Mouse (Mus musculus): ENCODE results near the gene Trim10. TPM values are rescaled to one million over a fixed set of nuclear protein-coding genes. Genes with fewer than 3 reads are reported as not detected.

Gene Trim10
- polyA plus RNA-seq, 2 experiments, result 0.91 to 2.7 TPM

DNA sequence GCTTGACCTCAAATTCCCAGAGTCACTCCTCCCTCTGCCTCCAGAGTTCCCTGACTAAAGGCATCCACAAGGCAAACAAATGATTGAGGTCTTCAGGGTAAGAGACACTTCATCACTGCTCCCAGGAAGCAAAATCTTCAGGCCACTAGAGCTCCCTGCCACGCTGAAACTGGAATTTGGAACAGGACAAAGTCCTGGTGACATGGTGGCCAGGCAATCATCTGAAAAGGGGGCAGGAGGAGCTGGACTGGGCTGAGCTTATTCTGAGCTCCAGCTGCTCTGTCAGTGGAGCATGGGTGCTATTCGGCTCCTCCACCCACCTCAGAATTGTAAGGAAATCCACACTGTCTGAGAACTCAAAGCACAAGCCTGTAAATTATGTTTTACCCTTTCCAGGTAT lies 42.7 kb downstream of the Trim10 start:
- WGBS, result 65% methylated on average over 2 of the region's 2 CpGs
- no peaks in the 10 kb centered on the region for H3K36me3 ChIP-seq (ENCODE audit: control insufficient read depth, insufficient read depth, low read length)
- TF ChIP-seq POLR2A (IDR thresholded peaks at IDR 0.05; ENCODE audit: borderline replicate concordance, extremely low read depth, insufficient read depth, insufficient read length), result no peak

DNA sequence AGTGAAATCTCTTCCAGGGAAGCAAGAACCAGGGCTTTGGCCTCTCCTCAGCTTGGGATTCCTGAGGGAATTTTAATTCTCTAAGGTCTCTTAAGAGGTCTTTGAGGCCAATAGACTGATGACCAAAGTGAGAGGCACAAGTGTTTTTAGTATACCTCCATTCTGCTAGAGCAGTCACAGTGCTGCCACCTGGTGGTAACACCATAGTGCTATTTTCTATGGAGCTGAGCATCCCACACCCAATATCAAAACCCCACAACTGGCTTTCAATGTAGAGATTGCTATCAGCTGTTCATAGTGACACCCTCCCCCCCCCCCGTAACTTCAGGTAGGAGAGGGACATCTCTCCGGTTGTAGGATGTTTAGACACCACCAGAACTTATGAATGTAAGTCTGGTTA lies 44.7 kb downstream of the Trim10 start:
- ATAC-seq (ENCODE audit: low FRiP score, low read depth) (no peak), DNase-seq (ENCODE audit: low spot score) (peak; percentile 83)
- Histone ChIP-seq H3K9me3 (ENCODE audit: control insufficient read depth, low read length) (no peaks in the 10 kb centered on the region), H3K27ac (replicated peaks; ENCODE audit: low read depth, low read length) (no peak overlapping the region), H3K4me1 (ENCODE audit: control insufficient read depth, insufficient read depth, low read length) (no peaks in the 10 kb centered on the region), H3K9ac (ENCODE audit: low read depth, low read length, severe bottlenecking) (no peak overlapping the region), H3K36me3 (ENCODE audit: control insufficient read depth, insufficient read depth, low read length) (no peaks in the 10 kb centered on the region), H3K4me3 (replicated peaks; ENCODE audit: low read length) (no peak overlapping the region), H3K27me3 (ENCODE audit: control insufficient read depth, insufficient read depth, low read length) (no peaks in the 10 kb centered on the region), H3K4me2 (replicated peaks; ENCODE audit: low read depth, low read length, severe bottlenecking) (no peak overlapping the region)
- 15% methylated on average over 2 of the region's 2 CpGs for WGBS
- TF ChIP-seq POLR2A (IDR thresholded peaks at IDR 0.05; ENCODE audit: borderline replicate concordance, extremely low read depth, insufficient read depth, insufficient read length), result no peak

More for the DNA sequence above, 42.7 kb downstream of the Trim10 start:
- Histone ChIP-seq H3K4me1 (ENCODE audit: control insufficient read depth, insufficient read depth, low read length) (no peaks in the 10 kb centered on the region), H3K9me3 (ENCODE audit: control insufficient read depth, low read length) (no peaks in the 10 kb centered on the region), H3K27me3 (ENCODE audit: control insufficient read depth, insufficient read depth, low read length) (no peaks in the 10 kb centered on the region), H3K27ac (replicated peaks; ENCODE audit: low read depth, low read length) (no peak overlapping the region), H3K4me2 (replicated peaks; ENCODE audit: low read depth, low read length, severe bottlenecking) (no peak overlapping the region), H3K4me3 (replicated peaks; ENCODE audit: low read length) (no peak overlapping the region), H3K9ac (ENCODE audit: low read depth, low read length, severe bottlenecking) (no peak overlapping the region)
- DNase-seq (ENCODE audit: low spot score) (no peak), ATAC-seq (ENCODE audit: low FRiP score, low read depth) (no peak)

DNA sequence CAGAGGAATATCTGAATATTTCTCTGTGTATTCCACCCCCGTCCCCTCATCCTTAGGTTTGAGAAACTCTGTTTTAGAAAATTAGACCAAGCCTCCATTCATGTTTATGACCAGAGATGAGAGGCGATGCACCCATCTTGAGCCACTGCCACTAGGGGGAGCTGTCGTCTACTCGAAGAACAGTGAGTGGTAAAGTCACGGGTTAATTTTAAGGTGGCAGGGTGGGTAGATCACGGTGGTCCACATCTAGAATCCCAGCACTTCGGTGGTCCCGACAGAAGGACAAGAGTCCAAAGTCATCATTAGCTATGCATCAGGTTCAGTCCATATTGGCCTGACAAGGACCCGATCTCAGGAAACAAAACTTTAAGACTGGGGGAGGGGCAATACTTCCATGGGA lies 45.7 kb downstream of the Trim10 start:
- Histone ChIP-seq H3K4me1 (ENCODE audit: control insufficient read depth, insufficient read depth, low read length) (no peaks in the 10 kb centered on the region), H3K4me2 (replicated peaks; ENCODE audit: low read depth, low read length, severe bottlenecking) (no peak overlapping the region), H3K4me3 (replicated peaks; ENCODE audit: low read length) (no peak overlapping the region), H3K9ac (ENCODE audit: low read depth, low read length, severe bottlenecking) (no peak overlapping the region), H3K27ac (replicated peaks; ENCODE audit: low read depth, low read length) (no peak overlapping the region), H3K36me3 (ENCODE audit: control insufficient read depth, insufficient read depth, low read length) (no peaks in the 10 kb centered on the region), H3K27me3 (ENCODE audit: control insufficient read depth, insufficient read depth, low read length) (no peaks in the 10 kb centered on the region), H3K9me3 (ENCODE audit: control insufficient read depth, low read length) (no peaks in the 10 kb centered on the region)
- 14% methylated on average over 9 of the region's 9 CpGs for WGBS
- ATAC-seq (ENCODE audit: low FRiP score, low read depth) (no peak), DNase-seq (ENCODE audit: low spot score) (peak; percentile 32)
- no peak for TF ChIP-seq POLR2A (IDR thresholded peaks at IDR 0.05; ENCODE audit: borderline replicate concordance, extremely low read depth, insufficient read depth, insufficient read length)

DNA sequence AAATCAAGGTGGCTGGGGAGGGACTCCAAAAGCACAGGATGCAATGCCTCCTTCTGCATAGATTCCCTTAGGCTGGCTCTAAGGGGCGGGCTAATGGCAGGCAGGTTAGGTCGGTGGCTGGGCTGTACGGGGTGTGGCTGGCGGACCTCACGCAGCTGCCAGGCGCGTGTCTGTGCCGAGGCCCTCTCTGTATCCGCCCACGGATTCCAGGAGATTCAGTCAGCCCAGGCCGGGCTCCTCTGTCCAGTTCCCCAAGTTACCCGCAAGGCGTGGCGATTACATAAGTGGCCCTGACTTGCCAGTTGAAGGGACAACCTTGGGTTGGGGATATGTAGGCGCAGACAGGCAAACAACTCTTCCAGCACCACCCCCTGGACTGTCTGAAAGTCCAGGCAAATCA lies 50.9 kb downstream of the Trim10 start:
- no peaks in the 10 kb centered on the region for H3K4me1 ChIP-seq (ENCODE audit: control insufficient read depth, insufficient read depth, low read length)
- no peak for TF ChIP-seq POLR2A (IDR thresholded peaks at IDR 0.05; ENCODE audit: borderline replicate concordance, extremely low read depth, insufficient read depth, insufficient read length)
- 49% methylated on average over 13 of the region's 15 CpGs for WGBS

DNA sequence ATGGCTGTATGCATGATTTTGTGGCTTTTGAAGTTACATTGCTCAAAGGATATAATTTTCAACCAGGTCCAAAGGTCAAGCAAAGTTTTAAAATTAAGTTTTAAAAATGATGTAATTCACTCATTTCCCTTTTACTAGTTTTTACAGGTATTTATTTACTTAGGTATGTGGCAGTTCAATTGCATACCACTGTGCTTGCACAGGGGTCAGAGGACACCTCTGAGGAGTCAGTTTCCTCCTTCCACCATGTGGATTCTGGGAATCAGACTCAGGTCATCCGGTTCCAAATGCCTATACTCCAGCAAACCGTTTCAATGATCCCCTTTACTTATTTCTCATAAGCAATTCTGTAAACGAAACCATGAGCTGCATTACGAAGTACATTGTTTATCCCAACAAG lies 53.3 kb downstream of the Trim10 start:
- H3K36me3 ChIP-seq (ENCODE audit: control insufficient read depth, insufficient read depth, low read length), result no peaks in the 10 kb centered on the region
- H3K27ac ChIP-seq (replicated peaks; ENCODE audit: low read depth, low read length), result no peak overlapping the region
- H3K9me3 ChIP-seq (ENCODE audit: control insufficient read depth, low read length), result no peaks in the 10 kb centered on the region
- H3K9ac ChIP-seq (ENCODE audit: low read depth, low read length, severe bottlenecking), result no peak overlapping the region
- no peak overlapping the region for H3K4me3 ChIP-seq (replicated peaks; ENCODE audit: low read length)
- H3K27me3 ChIP-seq (ENCODE audit: control insufficient read depth, insufficient read depth, low read length), result no peaks in the 10 kb centered on the region
- ATAC-seq (ENCODE audit: low FRiP score, low read depth) (no peak), DNase-seq (ENCODE audit: low spot score) (no peak)
- no peak overlapping the region for H3K4me2 ChIP-seq (replicated peaks; ENCODE audit: low read depth, low read length, severe bottlenecking)
- WGBS, result 82% methylated on average over 4 of the region's 4 CpGs
- no peaks in the 10 kb centered on the region for H3K4me1 ChIP-seq (ENCODE audit: control insufficient read depth, insufficient read depth, low read length)
- no peak for TF ChIP-seq POLR2A (IDR thresholded peaks at IDR 0.05; ENCODE audit: borderline replicate concordance, extremely low read depth, insufficient read depth, insufficient read length)

More for the DNA sequence above, 50.9 kb downstream of the Trim10 start:
- Histone ChIP-seq H3K36me3 (ENCODE audit: control insufficient read depth, insufficient read depth, low read length) (no peaks in the 10 kb centered on the region), H3K9me3 (ENCODE audit: control insufficient read depth, low read length) (no peaks in the 10 kb centered on the region), H3K27me3 (ENCODE audit: control insufficient read depth, insufficient read depth, low read length) (no peaks in the 10 kb centered on the region), H3K27ac (replicated peaks; ENCODE audit: low read depth, low read length) (no peak overlapping the region), H3K9ac (ENCODE audit: low read depth, low read length, severe bottlenecking) (no peak overlapping the region), H3K4me3 (replicated peaks; ENCODE audit: low read length) (no peak overlapping the region), H3K4me2 (replicated peaks; ENCODE audit: low read depth, low read length, severe bottlenecking) (no peak overlapping the region)
- DNase-seq (ENCODE audit: low spot score) (no peak), ATAC-seq (ENCODE audit: low FRiP score, low read depth) (no peak)

DNA sequence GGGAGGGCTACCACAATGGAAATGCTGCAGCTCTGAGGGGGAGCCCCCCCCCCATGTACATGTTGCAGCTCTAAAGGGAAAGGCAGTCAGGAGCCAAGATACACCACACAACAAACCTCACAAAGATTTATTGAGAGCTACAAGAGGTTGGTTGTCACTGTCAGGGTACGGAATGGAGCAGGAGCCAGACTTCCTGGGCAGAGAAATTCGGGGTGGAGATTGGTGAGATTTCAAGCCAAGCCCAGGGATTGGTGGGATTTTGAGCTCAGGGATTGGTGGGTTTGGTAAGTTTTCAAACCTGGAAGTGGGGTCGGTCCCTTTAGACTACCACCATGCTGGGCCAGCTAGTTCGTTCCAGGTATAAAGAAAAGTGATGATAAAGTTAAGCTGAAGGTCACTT lies 54.1 kb downstream of the Trim10 start:
- no peaks in the 10 kb centered on the region for H3K27me3 ChIP-seq (ENCODE audit: control insufficient read depth, insufficient read depth, low read length)
- ATAC-seq (ENCODE audit: low FRiP score, low read depth) (no peak), DNase-seq (ENCODE audit: low spot score) (no peak)
- no peaks in the 10 kb centered on the region for H3K36me3 ChIP-seq (ENCODE audit: control insufficient read depth, insufficient read depth, low read length)
- H3K9ac ChIP-seq (ENCODE audit: low read depth, low read length, severe bottlenecking), result no peak overlapping the region
- no peak overlapping the region for H3K4me2 ChIP-seq (replicated peaks; ENCODE audit: low read depth, low read length, severe bottlenecking)
- H3K4me3 ChIP-seq (replicated peaks; ENCODE audit: low read length), result no peak overlapping the region
- no peaks in the 10 kb centered on the region for H3K9me3 ChIP-seq (ENCODE audit: control insufficient read depth, low read length)
- H3K4me1 ChIP-seq (ENCODE audit: control insufficient read depth, insufficient read depth, low read length), result no peaks in the 10 kb centered on the region
- 62% methylated on average over 4 of the region's 4 CpGs for WGBS
- H3K27ac ChIP-seq (replicated peaks; ENCODE audit: low read depth, low read length), result no peak overlapping the region
- no peak for TF ChIP-seq POLR2A (IDR thresholded peaks at IDR 0.05; ENCODE audit: borderline replicate concordance, extremely low read depth, insufficient read depth, insufficient read length)

Other genes with a start within 250 kb of the Trim10 start
- 0.06 TPM in 1 of 2 replicates, not detected in the other for gene H2-M9, start 226.9 kb upstream of the Trim10 start, polyA plus RNA-seq (2012; rRNA removed)
- gene H2-M9, start 226.9 kb upstream of the Trim10 start, polyA plus RNA-seq (2014; fragmentation: Nextera tagmentation; extraction: Ambion mirVana), result not detected in 2 replicates
- gene H2-M1, start 197.4 kb upstream of the Trim10 start, polyA plus RNA-seq (2012; rRNA removed), result not detected in 2 replicates
- not detected in 2 replicates for gene H2-M1, start 197.4 kb upstream of the Trim10 start, polyA plus RNA-seq (2014; fragmentation: Nextera tagmentation; extraction: Ambion mirVana)
- gene H2-M10.5, start 96.7 kb upstream of the Trim10 start, polyA plus RNA-seq (2012; rRNA removed), result not detected in 2 replicates
- gene H2-M10.5, start 96.7 kb upstream of the Trim10 start, polyA plus RNA-seq (2014; fragmentation: Nextera tagmentation; extraction: Ambion mirVana), result not detected in 2 replicates
- gene H2-M10.6, start 57.4 kb upstream of the Trim10 start, polyA plus RNA-seq (2012; rRNA removed), result not detected in 2 replicates
- gene H2-M10.6, start 57.4 kb upstream of the Trim10 start, polyA plus RNA-seq (2014; fragmentation: Nextera tagmentation; extraction: Ambion mirVana), result not detected in 2 replicates
- gene Trim26, start 32.4 kb upstream of the Trim10 start, polyA plus RNA-seq (2012; rRNA removed), result 41.0 and 43.5 TPM in 2 replicates
- 33.9 and 38.1 TPM in 2 replicates for gene Trim26, start 32.4 kb upstream of the Trim10 start, polyA plus RNA-seq (2014; fragmentation: Nextera tagmentation; extraction: Ambion mirVana)
- gene Trim15, start 2.4 kb upstream of the Trim10 start, polyA plus RNA-seq (2012; rRNA removed), result not detected in 2 replicates
- 0.18 and 0.21 TPM in 2 replicates for gene Trim15, start 2.4 kb upstream of the Trim10 start, polyA plus RNA-seq (2014; fragmentation: Nextera tagmentation; extraction: Ambion mirVana)
- 0.08 TPM in 1 of 2 replicates, not detected in the other for gene Trim40, start 20.5 kb downstream of the Trim10 start, polyA plus RNA-seq (2012; rRNA removed)
- gene Trim40, start 20.5 kb downstream of the Trim10 start, polyA plus RNA-seq (2014; fragmentation: Nextera tagmentation; extraction: Ambion mirVana), result not detected in 2 replicates
- not detected in 2 replicates for gene Trim31, start 28.5 kb downstream of the Trim10 start, polyA plus RNA-seq (2012; rRNA removed)
- not detected in 2 replicates for gene Trim31, start 28.5 kb downstream of the Trim10 start, polyA plus RNA-seq (2014; fragmentation: Nextera tagmentation; extraction: Ambion mirVana)
- gene Rnf39, start 73.3 kb downstream of the Trim10 start, polyA plus RNA-seq (2012; rRNA removed), result 3.2 and 4.0 TPM in 2 replicates
- 2.8 and 3.5 TPM in 2 replicates for gene Rnf39, start 73.3 kb downstream of the Trim10 start, polyA plus RNA-seq (2014; fragmentation: Nextera tagmentation; extraction: Ambion mirVana)
- gene Ppp1r11, start 82.2 kb downstream of the Trim10 start, polyA plus RNA-seq (2012; rRNA removed), result 81.5 and 116 TPM in 2 replicates
- gene Ppp1r11, start 82.2 kb downstream of the Trim10 start, polyA plus RNA-seq (2014; fragmentation: Nextera tagmentation; extraction: Ambion mirVana), result 125 and 128 TPM in 2 replicates
- gene Znrd1, start 89.0 kb downstream of the Trim10 start, polyA plus RNA-seq (2012; rRNA removed), result 73.7 and 81.6 TPM in 2 replicates
- 103 and 108 TPM in 2 replicates for gene Znrd1, start 89.0 kb downstream of the Trim10 start, polyA plus RNA-seq (2014; fragmentation: Nextera tagmentation; extraction: Ambion mirVana)
- 1.8 and 5.9 TPM in 2 replicates for gene Znrd1as, start 89.0 kb downstream of the Trim10 start, polyA plus RNA-seq (2012; rRNA removed)
- 5.8 and 5.9 TPM in 2 replicates for gene Znrd1as, start 89.0 kb downstream of the Trim10 start, polyA plus RNA-seq (2014; fragmentation: Nextera tagmentation; extraction: Ambion mirVana)
- gene 2410137M14Rik, start 111.7 kb downstream of the Trim10 start, polyA plus RNA-seq (2012; rRNA removed), result 0.53 and 0.58 TPM in 2 replicates
- not detected in 2 replicates for gene 2410137M14Rik, start 111.7 kb downstream of the Trim10 start, polyA plus RNA-seq (2014; fragmentation: Nextera tagmentation; extraction: Ambion mirVana)
- gene H2-M5, start 120.0 kb downstream of the Trim10 start, polyA plus RNA-seq (2012; rRNA removed), result 6.3 and 7.4 TPM in 2 replicates
- gene H2-M5, start 120.0 kb downstream of the Trim10 start, polyA plus RNA-seq (2014; fragmentation: Nextera tagmentation; extraction: Ambion mirVana), result 0.29 and 0.61 TPM in 2 replicates
- gene Zfp57, start 131.6 kb downstream of the Trim10 start, polyA plus RNA-seq (2012; rRNA removed), result 140 and 149 TPM in 2 replicates
- 85.9 and 86.1 TPM in 2 replicates for gene Zfp57, start 131.6 kb downstream of the Trim10 start, polyA plus RNA-seq (2014; fragmentation: Nextera tagmentation; extraction: Ambion mirVana)
- not detected in 2 replicates for gene Mog, start 153.8 kb downstream of the Trim10 start, polyA plus RNA-seq (2012; rRNA removed)
- 0.35 TPM in 1 of 2 replicates, not detected in the other for gene Mog, start 153.8 kb downstream of the Trim10 start, polyA plus RNA-seq (2014; fragmentation: Nextera tagmentation; extraction: Ambion mirVana)
- gene Gabbr1, start 176.4 kb downstream of the Trim10 start, polyA plus RNA-seq (2012; rRNA removed), result 111 and 139 TPM in 2 replicates
- gene Gabbr1, start 176.4 kb downstream of the Trim10 start, polyA plus RNA-seq (2014; fragmentation: Nextera tagmentation; extraction: Ambion mirVana), result 8.4 and 11.1 TPM in 2 replicates
- gene Olfr90, start 218.9 kb downstream of the Trim10 start, polyA plus RNA-seq (2012; rRNA removed), result not detected in 2 replicates
- not detected in 2 replicates for gene Olfr90, start 218.9 kb downstream of the Trim10 start, polyA plus RNA-seq (2014; fragmentation: Nextera tagmentation; extraction: Ambion mirVana)
- not detected in 2 replicates for gene Olfr91, start 228.7 kb downstream of the Trim10 start, polyA plus RNA-seq (2012; rRNA removed)
- gene Olfr91, start 228.7 kb downstream of the Trim10 start, polyA plus RNA-seq (2014; fragmentation: Nextera tagmentation; extraction: Ambion mirVana), result 0.07 TPM in 1 of 2 replicates, not detected in the other

Data from limb, embryonic 14.5 days (tissue).